Comparison of ENCODE assay signal across 8 mouse cellular contexts in genomic region chr1:186748724-186749653, GRCm38 (mm10). TPM values are rescaled to one million over a fixed set of nuclear protein-coding genes. Genes with fewer than 3 reads are reported as not detected.
DNase-seq lines count a peak whose midpoint lies in the region; ATAC-seq lines count a peak whose summit lies in the region.

TSS of gene Rrp15 (minus strand) at chr1:186749358.

- H3K4me2 ChIP-seq in intestine, embryonic 14.5 days (ENCODE audit: low read length), result peak within 1 kb of the TSS; percentile 91

- H3K27me3 ChIP-seq in intestine, embryonic 14.5 days (replicated peaks; ENCODE audit: control insufficient read depth, insufficient read depth, low read length), result no peaks in the 10 kb centered on the region

- DNase-seq in adrenal gland, adult 18-20 months (ENCODE audit: low spot score in 2 of 2), result peak; percentile 81 to 83
- peak; percentile 92 for DNase-seq in embryo, embryonic 11 days
- peak; percentile 80 for DNase-seq in gastrocnemius, postnatal 25 days
- DNase-seq in intestine, embryonic 14.5 days (ENCODE audit: low spot score), result peak; percentile 98
- peak; percentile 84 to 89 for DNase-seq in left cerebral cortex, postnatal 14 days (ENCODE audit: low spot score in 2 of 2)
- DNase-seq in mesoderm, embryonic 11.5 days (ENCODE audit: low read depth, low spot score), result peak; percentile 97
- peak; percentile 64 to 72 for DNase-seq in right cerebral cortex, postnatal 36 days (ENCODE audit: low spot score in 2 of 2)
- peak; percentile 86 for DNase-seq in yolk sac, embryonic 10.5 days (ENCODE audit: low spot score)

- H3K27ac ChIP-seq in intestine, embryonic 14.5 days (ENCODE audit: low read depth), result peak within 1 kb of the TSS; percentile 82

- H3K4me3 ChIP-seq in intestine, embryonic 14.5 days (ENCODE audit: low read depth, low read length), result peak within 1 kb of the TSS; percentile 73

- intact Hi-C loops in left cerebral cortex, postnatal 14 days (cut with DNase I), result no loop called here

- H3K9me3 ChIP-seq in intestine, embryonic 14.5 days (ENCODE audit: control insufficient read depth, low read length), result no peaks in the 10 kb centered on the region

- WGBS in intestine, embryonic 14.5 days, result under 1% methylated on average over 46 of the region's 46 CpGs

- peaks cover 12% of the 10 kb centered on the region; the same call in 1 of the 2 replicates for H3K4me1 ChIP-seq in intestine, embryonic 14.5 days (replicated peaks; ENCODE audit: control insufficient read depth, insufficient read depth, low read length)

- peak; percentile 93 for ATAC-seq in intestine, embryonic 14.5 days (replicated peaks; ENCODE audit: low FRiP score, low TSS enrichment, low read depth)

- H3K9ac ChIP-seq in intestine, embryonic 14.5 days (ENCODE audit: low read length), result peak within 1 kb of the TSS; percentile 88

- H3K36me3 ChIP-seq in intestine, embryonic 14.5 days (ENCODE audit: control insufficient read depth, insufficient read depth, low read length), result peaks cover 9% of the 10 kb centered on the region; the same call in 1 of the 2 replicates

RNA-seq across cellular contexts. Expression of gene Rrp15, which starts in this region (rescaled TPM):
- total RNA-seq in adrenal gland, adult 18-20 months (2021), result 10 to 100 TPM; 25.8 to 27.4 TPM
- total RNA-seq in gastrocnemius, postnatal 25 days (2021), result 10 to 100 TPM in 1 of 2 experiments, 1 to 10 TPM in 1; 9.7 to 12.0 TPM
- polyA plus RNA-seq in intestine, embryonic 14.5 days (2014; fragmentation: Nextera tagmentation; extraction: Ambion mirVana), result 76.4 and 85.1 TPM in 2 replicates
- total RNA-seq in left cerebral cortex, postnatal 14 days (2021), result 10 to 100 TPM; 13.0 to 14.5 TPM

Comparison
In these comparisons a context has a peak if more than half of its experiments do, and no peak if none do; other contexts are left out.
1. Peak in every context shown above with its lines: DNase-seq, ATAC-seq, H3K4me3 ChIP-seq and H3K27ac ChIP-seq.